Mouse (Mus musculus) C2C12 (cell line): ENCODE data around the gene Hexim2.

Experiments
- CEBPB ChIP-seq: IDR thresholded peaks from one replicate; pipeline ENCODE4 v1.6.1; 2011; ENCODE audit warnings: low read depth, mild to moderate bottlenecking, control low read depth, moderate library complexity
- CTCF ChIP-seq: IDR thresholded peaks from one replicate; pipeline ENCODE4 v1.5.1; 2011; ENCODE audit not compliant: control insufficient read depth, insufficient read depth, insufficient read length
- MAX ChIP-seq: IDR thresholded peaks from one replicate; pipeline ENCODE4 v1.6.1; 2011; ENCODE audit warnings: mild to moderate bottlenecking, control low read depth
- MYOG ChIP-seq: IDR thresholded peaks from one replicate; pipeline ENCODE4 v1.6.1; 2011; ENCODE audit not compliant: control insufficient read depth, insufficient read length; ENCODE audit errors: extremely low read depth
- USF1 ChIP-seq: IDR thresholded peaks from one replicate; pipeline ENCODE4 v1.6.1; 2011; ENCODE audit warnings: low read depth, mild to moderate bottlenecking, control low read depth, moderate library complexity

- no peak for TF ChIP-seq CTCF
- no peak for TF ChIP-seq MAX
- no peak for TF ChIP-seq MYOG
- no peak for TF ChIP-seq USF1
- no peak for TF ChIP-seq CEBPB
These were observed 9.1 kb downstream of the Hexim2 start for GRCm38 (mm10) chr11:103141101-103141943.
